Comparison of ENCODE assay signal across 12 mouse cellular contexts in the genomic region with DNA sequence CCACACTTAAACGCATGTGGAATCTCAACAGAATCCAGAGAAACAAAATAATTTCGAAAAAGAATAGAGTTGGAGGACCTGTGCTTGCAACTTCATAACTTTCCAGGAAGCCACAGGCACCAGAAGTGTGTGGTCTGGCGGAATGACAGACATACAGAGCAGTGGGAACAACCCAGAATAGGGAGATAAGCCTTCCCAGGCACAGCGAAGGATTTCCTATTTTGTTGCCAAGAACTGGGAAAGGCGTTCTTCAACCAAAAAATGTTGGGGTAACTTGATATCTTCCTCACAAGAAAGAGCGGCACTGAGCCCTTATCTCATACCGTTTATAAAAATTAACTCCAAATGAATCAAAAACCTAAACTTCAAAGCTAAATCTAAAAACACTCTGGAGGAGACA.
"Had no signal": no experiment of that assay in that cellular context is flagged by ENCODE, and none has a peak within 500 bp of the region (broad histone marks: within the 10 kb centered on the region; RNA-seq: fewer than 3 reads in every experiment).

No protein-coding gene starts in this region.

- H3K4me1 ChIP-seq: liver, embryonic 12.5 days; midbrain, embryonic 13.5 days; neural tube, embryonic 12.5 days had no signal

- H3K9ac ChIP-seq: limb, embryonic 15.5 days; liver, embryonic 12.5 days; lung, embryonic 15.5 days; midbrain, embryonic 13.5 days; neural tube, embryonic 12.5 days had no signal

- H3K4me3 ChIP-seq: layer of hippocampus, adult 2 months; limb, embryonic 15.5 days; liver, embryonic 12.5 days; lung, embryonic 15.5 days; midbrain, embryonic 13.5 days; neural tube, embryonic 12.5 days had no signal

- H3K4me2 ChIP-seq: limb, embryonic 15.5 days; liver, embryonic 12.5 days; lung, embryonic 15.5 days; midbrain, embryonic 13.5 days; neural tube, embryonic 12.5 days had no signal

- H3K27ac ChIP-seq: layer of hippocampus, adult 2 months; limb, embryonic 15.5 days; liver, embryonic 12.5 days; lung, embryonic 15.5 days; midbrain, embryonic 13.5 days; neural tube, embryonic 12.5 days had no signal

- H3K9me3 ChIP-seq: limb, embryonic 15.5 days; liver, embryonic 12.5 days; lung, embryonic 15.5 days; midbrain, embryonic 13.5 days; neural tube, embryonic 12.5 days had no signal

- H3K36me3 ChIP-seq: limb, embryonic 15.5 days; liver, embryonic 12.5 days; lung, embryonic 15.5 days; midbrain, embryonic 13.5 days; neural tube, embryonic 12.5 days had no signal

- ATAC-seq: liver, embryonic 12.5 days; midbrain, embryonic 13.5 days had no signal

- DNase-seq: kidney, adult 9 months; kidney, postnatal 10 days; kidney, postnatal 4 days; left cerebral cortex, postnatal 4 days; thymus, adult 2 months; thymus, postnatal 25 days had no signal

- H3K27me3 ChIP-seq: limb, embryonic 15.5 days; liver, embryonic 12.5 days; lung, embryonic 15.5 days; midbrain, embryonic 13.5 days; neural tube, embryonic 12.5 days had no signal
